In the genomic region with DNA sequence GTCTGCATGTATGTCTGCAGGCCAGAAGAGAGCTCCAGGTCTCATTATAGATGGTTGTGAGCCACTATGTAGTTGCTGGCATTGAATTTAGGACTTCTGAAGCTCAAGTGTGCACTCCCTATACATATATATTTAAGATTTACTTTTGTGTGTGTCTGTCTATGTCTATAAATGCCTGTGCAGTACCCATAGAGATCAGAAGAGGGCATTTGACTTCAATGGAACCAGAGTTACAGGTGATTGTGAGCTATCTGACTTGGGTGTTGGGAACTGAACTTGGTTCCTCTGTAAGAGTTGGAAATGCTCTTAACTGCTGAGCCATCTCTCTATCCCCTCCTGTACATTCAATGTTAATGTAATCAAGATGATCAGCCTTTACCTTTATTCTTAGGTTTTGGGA, we compare ENCODE assay signal across 22 mouse cellular contexts. TPM values are rescaled to one million over a fixed set of nuclear protein-coding genes. Genes with fewer than 3 reads are reported as not detected.
A peak's percentile ranks its signal among the peaks of the same experiment; 100 is the strongest.
DNase-seq lines count a peak whose midpoint lies in the region; ATAC-seq and TF ChIP-seq lines count a peak whose summit lies in the region.
"Had no signal": no experiment of that assay in that cellular context is flagged by ENCODE, and none has a peak within 500 bp of the region (broad histone marks: within the 10 kb centered on the region; RNA-seq: fewer than 3 reads in every experiment).

No protein-coding gene starts in this region.

- no peak overlapping the region for H3K9ac ChIP-seq in forebrain, embryonic 11.5 days (ENCODE audit: low read length)
- H3K9ac ChIP-seq: embryonic facial prominence, embryonic 12.5 days; forebrain, postnatal 0 days; hindbrain, embryonic 14.5 days; midbrain, embryonic 15.5 days; stomach, embryonic 15.5 days had no signal

- peak; percentile 43 for TF ChIP-seq CTCF in layer of hippocampus, adult 2 months (conservative IDR thresholded peaks at IDR 0.05)

- no peak overlapping the region for H3K4me2 ChIP-seq in forebrain, embryonic 11.5 days (ENCODE audit: low read depth, low read length, severe bottlenecking)
- H3K4me2 ChIP-seq: embryonic facial prominence, embryonic 12.5 days; heart, embryonic 11.5 days; hindbrain, embryonic 14.5 days; midbrain, embryonic 15.5 days; stomach, embryonic 15.5 days had no signal

- ATAC-seq in forebrain, embryonic 11.5 days (replicated peaks; ENCODE audit: low FRiP score), result no peak
- ATAC-seq: activated CD4-positive, CD25-positive, alpha-beta regulatory T cell, adult 4 months; forebrain, postnatal 0 days; intestine, embryonic 16.5 days; midbrain, embryonic 15.5 days had no signal

- H3K4me1 ChIP-seq in forebrain, embryonic 11.5 days (replicated peaks; ENCODE audit: control insufficient read depth, insufficient read depth, low read length), result no peaks in the 10 kb centered on the region
- H3K4me1 ChIP-seq in limb, embryonic 10.5 days, result peaks cover under 1% of the 10 kb centered on the region; the same call in 1 of the 2 replicates

- H3K36me3 ChIP-seq in forebrain, embryonic 11.5 days (ENCODE audit: control insufficient read depth, insufficient read depth, low read length), result no peaks in the 10 kb centered on the region; the same call in 1 of the 2 replicates
- H3K36me3 ChIP-seq in limb, embryonic 10.5 days, result peaks cover 15% of the 10 kb centered on the region
- H3K36me3 ChIP-seq: embryonic facial prominence, embryonic 12.5 days; midbrain, embryonic 15.5 days; stomach, embryonic 15.5 days had no signal

- H3K27ac ChIP-seq in layer of hippocampus, adult 2 months, result no peak overlapping the region
- no peak overlapping the region for H3K27ac ChIP-seq in forebrain, embryonic 11.5 days (ENCODE audit: low read depth, low read length)
- H3K27ac ChIP-seq in limb, embryonic 10.5 days, result no peak overlapping the region
- H3K27ac ChIP-seq: embryonic facial prominence, embryonic 12.5 days; hindbrain, embryonic 14.5 days; midbrain, embryonic 15.5 days; stomach, embryonic 15.5 days had no signal

- no peaks in the 10 kb centered on the region for H3K9me3 ChIP-seq in forebrain, embryonic 11.5 days (ENCODE audit: control insufficient read depth, low read length)
- no peaks in the 10 kb centered on the region for H3K9me3 ChIP-seq in limb, embryonic 10.5 days (replicated peaks)
- H3K9me3 ChIP-seq: embryonic facial prominence, embryonic 12.5 days; megakaryocyte, embryonic 14.5 days; midbrain, embryonic 15.5 days; stomach, embryonic 15.5 days had no signal

- no peak overlapping the region for H3K4me3 ChIP-seq in layer of hippocampus, adult 2 months
- no peak overlapping the region for H3K4me3 ChIP-seq in forebrain, embryonic 11.5 days (ENCODE audit: low read depth, low read length)
- H3K4me3 ChIP-seq in limb, embryonic 10.5 days, result no peak overlapping the region
- H3K4me3 ChIP-seq: embryonic facial prominence, embryonic 12.5 days; midbrain, embryonic 15.5 days; stomach, embryonic 15.5 days had no signal

- no peaks in the 10 kb centered on the region for H3K27me3 ChIP-seq in forebrain, embryonic 11.5 days (ENCODE audit: control insufficient read depth, insufficient read depth, low read length)
- no peaks in the 10 kb centered on the region for H3K27me3 ChIP-seq in limb, embryonic 10.5 days (ENCODE audit: low read depth, poor library complexity, severe bottlenecking)
- H3K27me3 ChIP-seq: CH12.LX; embryonic facial prominence, embryonic 12.5 days; megakaryocyte, embryonic 14.5 days; midbrain, embryonic 15.5 days; stomach, embryonic 15.5 days had no signal

- DNase-seq in layer of hippocampus, adult 2 months (ENCODE audit: low spot score in 2 of 2), result no peak
- DNase-seq in layer of hippocampus, postnatal 25 days (ENCODE audit: extremely low spot score in 1 of 2, low spot score in 1 of 2), result no peak
- DNase-seq in 3T3-L1 (ENCODE audit: low read depth, low spot score), result peak; percentile 20
- DNase-seq in CD4-positive helper T cell, adult 2 months (ENCODE audit: low read depth, low spot score), result peak; percentile 39
- peak; percentile 60 for DNase-seq in induced T-regulatory cell, adult 2 months (ENCODE audit: low read depth)
- DNase-seq in forebrain, embryonic 11.5 days (ENCODE audit: low spot score), result no peak
- DNase-seq in limb, embryonic 10.5 days (ENCODE audit: low spot score), result no peak
- DNase-seq: adrenal gland, postnatal 14 days; cerebellum, adult 9-11 months; forebrain, postnatal 0 days; kidney, postnatal 10 days; right cerebral cortex, postnatal 25 days; thymus, adult 2 months had no signal

RNA-seq across cellular contexts. Expression of a gene that starts 4.3 kb away (rescaled TPM):
- total RNA-seq in layer of hippocampus, adult 2 months (2021), result 10 to 100 TPM; 32.6 to 34.3 TPM
- 10 to 100 TPM; 26.2 to 27.9 TPM for total RNA-seq in layer of hippocampus, postnatal 25 days (2021)
- polyA plus RNA-seq in forebrain, embryonic 11.5 days (2014; fragmentation: Nextera tagmentation; extraction: Ambion mirVana), result 19.7 and 22.0 TPM in 2 replicates
- polyA plus RNA-seq in limb, embryonic 10.5 days (2016; fragmentation: Nextera tagmentation; extraction: Ambion mirVana), result 16.0 and 16.6 TPM in 2 replicates

Comparison
In these comparisons a context has a peak if more than half of its experiments do, and no peak if none do; other contexts are left out.
1. DNase-seq: peak in 3T3-L1 (single experiment), CD4-positive helper T cell, adult 2 months (single experiment) and induced T-regulatory cell, adult 2 months (single experiment); none in layer of hippocampus, adult 2 months (0 of 2), layer of hippocampus, postnatal 25 days (0 of 2), forebrain, embryonic 11.5 days (single experiment) and limb, embryonic 10.5 days (single experiment).